Mouse (Mus musculus) liver, adult 10 weeks (tissue): Measurements from ENCODE around the gene Pih1h3b. TPM values are rescaled to one million over a fixed set of nuclear protein-coding genes. Genes with fewer than 3 reads are reported as not detected.

Source experiments
- polyA plus RNA-seq: library from polyadenylated mRNA; stranded (reverse); fragments of 350-450 nt; fragmentation: Illumina TruSeq; extraction: RNeasy Lipid Tissue Mini Kit (QIAGEN cat#74804); gene quantifications from one replicate; pipeline ENCODE4 v1.2.3, GENCODE M21; 2014; ENCODE audit warnings: low read depth, low replicate concordance

Gene Pih1h3b
- not detected for polyA plus RNA-seq

DNA sequence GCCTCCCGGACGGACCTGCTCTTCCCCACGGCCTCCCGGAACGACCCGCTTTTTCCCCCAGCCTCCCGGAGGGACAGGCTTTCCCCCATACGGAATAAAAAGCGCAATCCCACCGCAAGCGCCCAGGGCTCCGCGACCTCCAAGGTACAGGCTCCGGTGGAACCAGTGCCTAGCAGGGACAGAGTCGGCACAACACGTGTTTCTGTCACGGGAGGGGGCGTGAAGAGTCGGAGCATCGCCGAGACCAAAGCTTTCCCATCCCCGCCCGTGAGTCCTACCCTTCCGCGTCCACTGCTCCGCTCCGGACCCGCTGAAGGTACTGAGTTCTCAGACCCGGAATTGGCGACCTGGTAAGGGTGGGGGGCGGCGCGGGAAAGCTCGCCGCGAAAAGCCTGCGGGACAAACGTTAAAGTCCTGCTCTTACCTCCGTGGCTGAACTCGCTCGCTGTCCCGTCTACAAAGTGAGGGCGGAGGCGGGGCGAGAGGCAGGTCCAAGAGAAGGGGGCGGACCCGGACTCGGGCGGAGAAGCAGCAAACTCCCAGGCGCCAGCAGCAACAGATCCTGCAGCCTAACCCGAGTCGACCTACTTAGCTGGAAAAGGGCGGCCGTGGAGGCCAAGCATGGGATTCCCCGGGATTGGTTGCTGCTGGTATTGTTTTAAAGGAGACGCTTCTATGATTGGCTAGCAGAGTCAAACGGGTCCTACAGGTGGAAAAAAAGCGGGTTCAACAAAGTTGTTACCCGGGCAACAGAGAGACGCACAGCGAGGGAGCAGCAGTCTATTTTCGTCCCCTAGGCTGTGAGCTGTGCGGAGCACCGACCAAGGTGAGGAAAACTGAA is at the start of gene Pih1h3b, which contains the start of gene Nup62cl:
TSS of gene Pih1h3b (plus strand) at position 745 of the 841 bp plus-strand sequence.
TSS of gene Nup62cl (minus strand) at position 578 of the 841 bp plus-strand sequence.

Other genes starting within 250 kb of the Pih1h3b start
- 4.5 TPM for gene Morc4, start 191.2 kb upstream of the Pih1h3b start, polyA plus RNA-seq
- gene Rbm41, start 64.3 kb upstream of the Pih1h3b start, polyA plus RNA-seq = 5.1 TPM
- gene Nup62cl, start 167 bp upstream of the Pih1h3b start, polyA plus RNA-seq = 1.4 TPM